ENCODE assay signal across 11 mouse cellular contexts in genomic region chr13:99761423-99761822, GRCm38 (mm10).
A peak's percentile ranks its signal among the peaks of the same experiment; 100 is the strongest.
DNase-seq lines count a peak whose midpoint lies in the region; ATAC-seq and TF ChIP-seq lines count a peak whose summit lies in the region.
"Had no signal": no experiment of that assay in that cellular context is flagged by ENCODE, and none has a peak within 500 bp of the region (broad histone marks: within the 10 kb centered on the region; RNA-seq: fewer than 3 reads in every experiment).

No protein-coding gene starts in this region.

- no peaks in the 10 kb centered on the region for H3K9me3 ChIP-seq in hindbrain, embryonic 16.5 days (ENCODE audit: control insufficient read depth, low read length)
- no peaks in the 10 kb centered on the region for H3K9me3 ChIP-seq in hindbrain, embryonic 12.5 days (replicated peaks)
- H3K9me3 ChIP-seq in liver, embryonic 12.5 days (replicated peaks), result no peaks in the 10 kb centered on the region

- 0 out of 2 replicates have a peak, but pooled peaks have one; percentile 18 for ATAC-seq in hindbrain, embryonic 16.5 days
- no peak for ATAC-seq in hindbrain, embryonic 12.5 days (ENCODE audit: low FRiP score)
- ATAC-seq in liver, embryonic 12.5 days, result peak; percentile 84

- TF ChIP-seq CTCF in brain, embryonic 14.5 days (IDR thresholded peaks at IDR 0.05; ENCODE audit: borderline replicate concordance, extremely low read depth, insufficient read depth, insufficient read length), result no peak
- TF ChIP-seq CTCF in kidney, adult 2 months (conservative IDR thresholded peaks at IDR 0.05; ENCODE audit: insufficient read depth, insufficient read length, low read depth, low read length), result no peak

- peak; percentile 46 for DNase-seq in brain, embryonic 14.5 days (ENCODE audit: low read depth)
- DNase-seq in kidney, adult 2 months, result peak; percentile 74
- DNase-seq in testis, postnatal 14 days (ENCODE audit: low spot score), result no peak
- DNase-seq in layer of hippocampus, adult 11-12 months (ENCODE audit: low spot score), result no peak
- DNase-seq: gastrocnemius, adult 2 months; layer of hippocampus, postnatal 36 days; thymus, postnatal 4 days had no signal

- H3K27me3 ChIP-seq in hindbrain, embryonic 16.5 days (replicated peaks; ENCODE audit: control insufficient read depth, insufficient read depth, low read length), result no peaks in the 10 kb centered on the region
- no peaks in the 10 kb centered on the region for H3K27me3 ChIP-seq in hindbrain, embryonic 12.5 days
- no peaks in the 10 kb centered on the region for H3K27me3 ChIP-seq in kidney, adult 2 months (replicated peaks; ENCODE audit: control insufficient read depth, insufficient read depth, low read length)
- peaks cover 23% of the 10 kb centered on the region for H3K27me3 ChIP-seq in liver, embryonic 12.5 days (replicated peaks)

- 58% methylated on average over 4 of the region's 4 CpGs for WGBS in hindbrain, embryonic 16.5 days
- WGBS in hindbrain, embryonic 12.5 days, result 82% methylated on average over 4 of the region's 4 CpGs
- 37% methylated on average over 4 of the region's 4 CpGs for WGBS in kidney, adult 2 months
- 16% methylated on average over 4 of the region's 4 CpGs for WGBS in liver, embryonic 12.5 days (ENCODE audit: insufficient replicate concordance)

- no peak overlapping the region for H3K27ac ChIP-seq in hindbrain, embryonic 16.5 days (ENCODE audit: low read depth, low read length)
- H3K27ac ChIP-seq in hindbrain, embryonic 12.5 days, result no peak overlapping the region
- H3K27ac ChIP-seq in kidney, adult 2 months (ENCODE audit: insufficient read depth, low read depth, low read length), result no peak overlapping the region
- no peak overlapping the region for H3K27ac ChIP-seq in liver, embryonic 12.5 days
- H3K27ac ChIP-seq: gastrocnemius, adult 2 months had no signal

- H3K4me3 ChIP-seq in hindbrain, embryonic 16.5 days (ENCODE audit: low read length), result no peak overlapping the region
- no peak overlapping the region for H3K4me3 ChIP-seq in hindbrain, embryonic 12.5 days
- H3K4me3 ChIP-seq in kidney, adult 2 months (ENCODE audit: insufficient read depth, low read depth, low read length), result no peak overlapping the region
- H3K4me3 ChIP-seq in liver, embryonic 12.5 days, result no peak overlapping the region
- H3K4me3 ChIP-seq: erythroblast, embryonic 14.5 days; gastrocnemius, adult 2 months had no signal

- H3K4me2 ChIP-seq in hindbrain, embryonic 16.5 days (ENCODE audit: low read length), result no peak overlapping the region
- H3K4me2 ChIP-seq in hindbrain, embryonic 12.5 days (replicated peaks), result no peak overlapping the region
- peak overlapping the region; percentile 29; the same call in 1 of the 2 replicates for H3K4me2 ChIP-seq in liver, embryonic 12.5 days

- no peak overlapping the region for H3K9ac ChIP-seq in hindbrain, embryonic 16.5 days (ENCODE audit: low read depth, low read length)
- H3K9ac ChIP-seq in hindbrain, embryonic 12.5 days, result no peak overlapping the region
- no peak overlapping the region for H3K9ac ChIP-seq in liver, embryonic 12.5 days

- no peak for TF ChIP-seq POLR2A in brain, embryonic 14.5 days (IDR thresholded peaks at IDR 0.05; ENCODE audit: borderline replicate concordance, extremely low read depth, insufficient read depth, insufficient read length, poor library complexity, severe bottlenecking)
- no peak for TF ChIP-seq POLR2A in kidney, adult 2 months (IDR thresholded peaks at IDR 0.05; ENCODE audit: low read depth, low read length)

- H3K4me1 ChIP-seq in hindbrain, embryonic 16.5 days (ENCODE audit: control insufficient read depth, insufficient read depth, low read depth, low read length), result peaks cover 12% of the 10 kb centered on the region
- H3K4me1 ChIP-seq in hindbrain, embryonic 12.5 days, result peaks cover 19% of the 10 kb centered on the region
- no peaks in the 10 kb centered on the region for H3K4me1 ChIP-seq in kidney, adult 2 months (ENCODE audit: control insufficient read depth, insufficient read depth, low read length)
- H3K4me1 ChIP-seq in liver, embryonic 12.5 days, result peaks cover 16% of the 10 kb centered on the region

- no peaks in the 10 kb centered on the region for H3K36me3 ChIP-seq in hindbrain, embryonic 16.5 days (ENCODE audit: control insufficient read depth, insufficient read depth, low read length)
- no peaks in the 10 kb centered on the region for H3K36me3 ChIP-seq in hindbrain, embryonic 12.5 days
- H3K36me3 ChIP-seq in kidney, adult 2 months (ENCODE audit: control insufficient read depth, insufficient read depth, low read length), result no peaks in the 10 kb centered on the region
- no peaks in the 10 kb centered on the region for H3K36me3 ChIP-seq in liver, embryonic 12.5 days

Comparison
In these comparisons a context has a peak if more than half of its experiments do, and no peak if none do; other contexts are left out.
1. DNase-seq: peak in brain, embryonic 14.5 days (single experiment) and kidney, adult 2 months (single experiment); none in testis, postnatal 14 days (single experiment) and layer of hippocampus, adult 11-12 months (single experiment).